Mouse (Mus musculus) liver, adult 2 months (tissue): ENCODE results near the gene Wipf1. TPM values are rescaled to one million over a fixed set of nuclear protein-coding genes. Genes with fewer than 3 reads are reported as not detected.

Experiments used
- DNase-seq: peaks from one replicate; pipeline ENCODE4 v3.0.0-alpha.2; 2011; ENCODE audit warnings: low read depth, low spot score; ENCODE audit errors: extremely low read depth
- H3K27ac ChIP-seq: fragments of 200-500 bp; replicated peaks from 2 replicates; pipeline ENCODE4 v1.5.1; 2012; ENCODE audit warnings: low read depth, mild to moderate bottlenecking, control low read depth, inconsistent platforms, low read length; ENCODE audit not compliant: insufficient read depth
- H3K27me3 ChIP-seq: fragments of 200-500 bp; 2 replicates; pipeline ENCODE4 v1.6.1; 2012; ENCODE audit warnings: mild to moderate bottlenecking, moderate library complexity, low read length, inconsistent platforms; ENCODE audit not compliant: control insufficient read depth, insufficient read depth
- H3K36me3 ChIP-seq: fragments of 200-500 bp; 2 replicates; pipeline ENCODE4 v1.6.1; 2012; ENCODE audit warnings: low read length, inconsistent platforms; ENCODE audit not compliant: control insufficient read depth, insufficient read depth
- H3K4me1 ChIP-seq: fragments of 200-500 bp; 2 replicates; pipeline ENCODE4 v1.6.1; 2011; ENCODE audit warnings: low read length; ENCODE audit not compliant: control insufficient read depth, insufficient read depth
- H3K4me3 ChIP-seq: fragments of 200-500 bp; 2 replicates; pipeline ENCODE4 v1.5.1; 2011; ENCODE audit warnings: low read depth, mild to moderate bottlenecking, control low read depth, low read length, moderate library complexity; ENCODE audit not compliant: insufficient read depth
- H3K79me2 ChIP-seq: fragments of 200-500 bp; 2 replicates; pipeline ENCODE4 v1.6.1; 2012; ENCODE audit warnings: inconsistent platforms, mild to moderate bottlenecking, low read length, moderate library complexity; ENCODE audit not compliant: control insufficient read depth, insufficient read depth
- H3K9ac ChIP-seq: fragments of 200-500 bp; 2 replicates; pipeline ENCODE4 v1.6.1; 2012; ENCODE audit warnings: low read depth, mild to moderate bottlenecking, control low read depth, inconsistent platforms, low read length
- CTCF ChIP-seq: fragments of 200-500 bp; IDR thresholded peaks from 2 replicates; pipeline ENCODE4 v1.5.1; 2011; ENCODE audit warnings: low read depth, low read length, control low read depth
- POLR2A ChIP-seq: fragments of 200-500 bp; IDR thresholded peaks from 2 replicates; pipeline ENCODE4 v1.6.1; 2011; ENCODE audit warnings: low read length, control low read depth; ENCODE audit not compliant: insufficient read depth; ENCODE audit errors: extremely low read depth
- WGBS: fragments of 180-500 bp; shearing (Covaris S2); methylation state at CpG from one replicate; pipeline ENCODE4 v1.1.7; 2018; 5-methylcytosine and 5-hydroxymethylcytosine counted together
- polyA plus RNA-seq: library from polyadenylated mRNA; depleted of rRNA; stranded (reverse); fragments of >200 nt; gene quantifications from 2 replicates; pipeline ENCODE4 v1.2.3, GENCODE M21; 2012
- total RNA-seq: library from RNA; depleted of rRNA; stranded (reverse); fragments of >200 nt; gene quantifications from 2 replicates; pipeline ENCODE4 v1.2.3, GENCODE M21; 2014

Gene Wipf1
- total and polyA plus RNA-seq, 2 experiments, result 1.4 to 1.7 TPM

GRCm38 (mm10) chr2:73392772-73393171 lies 136.8 kb downstream of the Wipf1 start:
- Histone ChIP-seq H3K27ac (no peak overlapping the region), H3K4me3 (no peak overlapping the region), H3K36me3 (no peaks in the 10 kb centered on the region), H3K9ac (no peak overlapping the region), H3K4me1 (peaks cover 3% of the 10 kb centered on the region), H3K27me3 (no peaks in the 10 kb centered on the region), H3K79me2 (no peaks in the 10 kb centered on the region)
- TF ChIP-seq POLR2A (no peak), CTCF (no peak)
- DNase-seq, result no peak
- WGBS, result 90% methylated on average over 2 of the region's 2 CpGs

GRCm38 (mm10) chr2:73389951-73390350 lies 139.6 kb downstream of the Wipf1 start:
- Histone ChIP-seq H3K4me3 (no peak overlapping the region), H3K36me3 (no peaks in the 10 kb centered on the region), H3K79me2 (no peaks in the 10 kb centered on the region), H3K27ac (no peak overlapping the region), H3K27me3 (no peaks in the 10 kb centered on the region), H3K4me1 (peaks cover 4% of the 10 kb centered on the region), H3K9ac (no peak overlapping the region)
- 74% methylated on average over 3 of the region's 3 CpGs for WGBS
- no peak for TF ChIP-seq CTCF
- TF ChIP-seq POLR2A, result no peak
- no peak for DNase-seq

GRCm38 (mm10) chr2:73387806-73388205 lies 141.7 kb downstream of the Wipf1 start:
- Histone ChIP-seq H3K27me3 (no peaks in the 10 kb centered on the region), H3K79me2 (peaks cover 5% of the 10 kb centered on the region), H3K9ac (no peak overlapping the region), H3K4me1 (peaks cover 4% of the 10 kb centered on the region), H3K36me3 (no peaks in the 10 kb centered on the region), H3K27ac (no peak overlapping the region), H3K4me3 (no peak overlapping the region)
- DNase-seq, result peak; percentile 62
- TF ChIP-seq POLR2A (no peak), CTCF (no peak)
- WGBS, result 92% methylated on average over 1 of the region's 1 CpGs

GRCm38 (mm10) chr2:73386356-73387046 lies 143.0 kb downstream of the Wipf1 start, which contains the start of gene Gpr155:
Gpr155 (minus strand) TSS chr2:73386572.
- peak; percentile 93 for DNase-seq
- H3K27ac ChIP-seq, result peak within 1 kb of the TSS; percentile 79
- peaks cover 5% of the 10 kb centered on the region for H3K79me2 ChIP-seq
- H3K4me1 ChIP-seq, result peaks cover 4% of the 10 kb centered on the region
- H3K4me3 ChIP-seq, result peak within 1 kb of the TSS; percentile 69
- H3K27me3 ChIP-seq, result no peaks in the 10 kb centered on the region
- under 1% methylated on average over 44 of the region's 44 CpGs for WGBS
- TF ChIP-seq CTCF (no peak), POLR2A (peak; percentile 69; the same call in 1 of the 2 replicates)
- H3K36me3 ChIP-seq, result peaks cover 6% of the 10 kb centered on the region; the same call in 1 of the 2 replicates
- H3K9ac ChIP-seq, result peak within 1 kb of the TSS; percentile 71

GRCm38 (mm10) chr2:73385641-73386355 lies 143.7 kb downstream of the Wipf1 start:
- peaks cover 5% of the 10 kb centered on the region for H3K79me2 ChIP-seq
- peaks cover 4% of the 10 kb centered on the region for H3K4me1 ChIP-seq
- H3K27ac ChIP-seq, result peak overlapping the region; percentile 68
- peak; percentile 82 for DNase-seq
- H3K9ac ChIP-seq, result peak overlapping the region; percentile 71
- peaks cover 9% of the 10 kb centered on the region for H3K36me3 ChIP-seq
- TF ChIP-seq CTCF (no peak), POLR2A (peak; percentile 47; the same call in 1 of the 2 replicates)
- under 1% methylated on average over 29 of the region's 29 CpGs for WGBS
- H3K27me3 ChIP-seq, result no peaks in the 10 kb centered on the region
- peak overlapping the region; percentile 69 for H3K4me3 ChIP-seq

GRCm38 (mm10) chr2:73385172-73385571 lies 144.4 kb downstream of the Wipf1 start:
- no peak for DNase-seq
- Histone ChIP-seq H3K9ac (no peak overlapping the region), H3K36me3 (peaks cover 12% of the 10 kb centered on the region), H3K4me1 (peaks cover 2% of the 10 kb centered on the region; the same call in 1 of the 2 replicates), H3K4me3 (peak overlapping the region; percentile 69; the same call in 1 of the 2 replicates), H3K79me2 (peaks cover 5% of the 10 kb centered on the region), H3K27me3 (no peaks in the 10 kb centered on the region), H3K27ac (no peak overlapping the region)
- TF ChIP-seq CTCF (no peak), POLR2A (no peak)
- 48% methylated on average over 4 of the region's 4 CpGs for WGBS
